Mouse (Mus musculus) heart, embryonic 13.5 days (tissue): ENCODE measurements around the gene Fzd10. TPM values are rescaled to one million over a fixed set of nuclear protein-coding genes. Genes with fewer than 3 reads are reported as not detected.

Source experiments
- ATAC-seq: fragments of 200-750 bp; cut with Nextera tagmentation; 2 replicates; pipeline ENCODE4 v1.8.0; 2017; ENCODE audit warnings: moderate TSS enrichment; ENCODE audit not compliant: insufficient number of reproducible peaks, low FRiP score, low TSS enrichment; ENCODE audit errors: extremely low read depth
- H3K27ac ChIP-seq: fragments of 300-500 bp; sonication (generic); replicated peaks from 2 replicates; pipeline ENCODE4 v1.5.1; 2015; ENCODE audit warnings: moderate library complexity, mild to moderate bottlenecking, inconsistent platforms
- H3K27me3 ChIP-seq: fragments of 300-500 bp; sonication (generic); replicated peaks from 2 replicates; pipeline ENCODE4 v1.6.1; 2015; ENCODE audit warnings: mild to moderate bottlenecking, inconsistent platforms
- H3K36me3 ChIP-seq: fragments of 300-500 bp; sonication (generic); 2 replicates; pipeline ENCODE4 v1.6.1; 2015; ENCODE audit warnings: mild to moderate bottlenecking, inconsistent platforms
- H3K4me1 ChIP-seq: fragments of 300-500 bp; sonication (generic); 2 replicates; pipeline ENCODE4 v1.6.1; 2015; ENCODE audit warnings: inconsistent platforms
- H3K4me2 ChIP-seq: fragments of 300-500 bp; sonication (generic); 2 replicates; pipeline ENCODE4 v1.6.1; 2015; ENCODE audit warnings: inconsistent platforms, mild to moderate bottlenecking, moderate library complexity
- H3K4me3 ChIP-seq: fragments of 300-500 bp; sonication (generic); 2 replicates; pipeline ENCODE4 v1.5.1; 2015; ENCODE audit warnings: moderate library complexity, mild to moderate bottlenecking, inconsistent platforms
- H3K9ac ChIP-seq: fragments of 300-500 bp; sonication (generic); 2 replicates; pipeline ENCODE4 v1.6.1; 2015; ENCODE audit warnings: inconsistent platforms, mild to moderate bottlenecking, moderate library complexity
- H3K9me3 ChIP-seq: fragments of 300-500 bp; sonication (generic); 2 replicates; pipeline ENCODE4 v1.6.1; 2016; ENCODE audit warnings: inconsistent platforms
- WGBS: fragments of 180-500 bp; shearing (Covaris S2); methylation state at CpG from one replicate; pipeline ENCODE4 v1.1.7; 2015; ENCODE audit warnings: mixed read lengths; 5-methylcytosine and 5-hydroxymethylcytosine counted together
- polyA plus RNA-seq: library from polyadenylated mRNA; unstranded; fragments of >200 nt; fragmentation: Nextera tagmentation; extraction: Ambion mirVana; gene quantifications from 2 replicates; pipeline ENCODE4 v1.2.1, GENCODE M21; 2015

Fzd10 gene
- polyA plus RNA-seq, 1 experiment from 2014 or later, result 0.39 TPM

- peak overlapping the region; percentile 78 for H3K9ac ChIP-seq
- H3K27ac ChIP-seq, result no peak overlapping the region
- no peak for ATAC-seq
- H3K27me3 ChIP-seq, result peaks cover 99% of the 10 kb centered on the region
- H3K4me3 ChIP-seq, result peak overlapping the region; percentile 73
- no peaks in the 10 kb centered on the region for H3K36me3 ChIP-seq
- under 1% methylated on average over 78 of the region's 87 CpGs for WGBS
- H3K4me2 ChIP-seq, result peak overlapping the region; percentile 94
- H3K4me1 ChIP-seq, result peaks cover 38% of the 10 kb centered on the region
- no peaks in the 10 kb centered on the region for H3K9me3 ChIP-seq
Measured at GRCm38 (mm10) chr5:128601036-128602019, 684 bp downstream of the Fzd10 start.

DNA sequence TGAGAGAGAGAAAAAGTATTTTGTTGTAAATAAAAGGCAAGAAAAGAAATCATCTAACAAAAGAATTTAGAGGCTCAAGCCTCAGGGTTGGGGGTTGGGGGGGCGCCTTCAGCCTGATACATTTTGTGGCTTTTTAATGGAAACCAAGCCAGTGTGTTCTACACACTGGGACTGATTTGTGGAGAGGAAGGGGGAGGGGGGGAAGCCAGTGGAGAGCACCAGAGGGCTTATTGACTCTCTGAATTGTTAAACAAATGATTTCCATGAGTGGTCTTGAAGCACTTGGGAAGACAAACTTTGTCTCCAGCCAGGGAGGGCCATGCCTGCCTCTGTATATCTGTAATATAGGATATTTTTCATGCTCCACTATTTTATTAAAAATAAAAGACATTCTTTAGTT lies 3.0 kb downstream of the Fzd10 start:
- Histone ChIP-seq H3K27ac (no peak overlapping the region), H3K9ac (no peak overlapping the region), H3K4me2 (no peak overlapping the region), H3K36me3 (no peaks in the 10 kb centered on the region), H3K4me3 (no peak overlapping the region), H3K9me3 (no peaks in the 10 kb centered on the region), H3K4me1 (peaks cover 31% of the 10 kb centered on the region), H3K27me3 (peaks cover 99% of the 10 kb centered on the region)
- ATAC-seq, result no peak
- 65% methylated on average over 1 of the region's 1 CpGs for WGBS

DNA sequence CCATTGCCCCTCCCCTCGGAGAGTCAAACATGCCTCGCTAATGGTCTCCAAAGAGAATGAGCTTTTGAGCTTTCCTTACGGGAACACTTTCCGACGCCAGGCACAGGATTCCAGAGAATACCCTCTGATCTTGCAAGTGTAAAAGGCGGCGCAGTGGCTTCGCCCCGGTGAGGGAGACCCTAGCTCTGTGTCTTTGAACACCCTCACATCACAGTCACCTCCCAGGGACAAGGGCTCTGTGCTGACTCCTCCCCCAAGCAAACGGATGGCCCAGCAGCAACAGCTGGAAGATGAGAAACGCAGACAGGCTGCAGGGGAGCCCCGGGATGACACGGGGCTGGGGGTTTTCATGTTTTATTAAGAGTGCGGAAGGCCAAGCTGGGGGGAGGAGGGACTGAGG lies 6.0 kb downstream of the Fzd10 start:
- no peak overlapping the region for H3K9ac ChIP-seq
- no peak overlapping the region for H3K27ac ChIP-seq
- peak overlapping the region; percentile 25 for H3K4me2 ChIP-seq
- 7% methylated on average over 14 of the region's 14 CpGs for WGBS
- ATAC-seq, result no peak
- no peak overlapping the region for H3K4me3 ChIP-seq
- H3K9me3 ChIP-seq, result no peaks in the 10 kb centered on the region
- no peaks in the 10 kb centered on the region for H3K36me3 ChIP-seq
- peaks cover 8% of the 10 kb centered on the region for H3K4me1 ChIP-seq
- H3K27me3 ChIP-seq, result peaks cover 78% of the 10 kb centered on the region

DNA sequence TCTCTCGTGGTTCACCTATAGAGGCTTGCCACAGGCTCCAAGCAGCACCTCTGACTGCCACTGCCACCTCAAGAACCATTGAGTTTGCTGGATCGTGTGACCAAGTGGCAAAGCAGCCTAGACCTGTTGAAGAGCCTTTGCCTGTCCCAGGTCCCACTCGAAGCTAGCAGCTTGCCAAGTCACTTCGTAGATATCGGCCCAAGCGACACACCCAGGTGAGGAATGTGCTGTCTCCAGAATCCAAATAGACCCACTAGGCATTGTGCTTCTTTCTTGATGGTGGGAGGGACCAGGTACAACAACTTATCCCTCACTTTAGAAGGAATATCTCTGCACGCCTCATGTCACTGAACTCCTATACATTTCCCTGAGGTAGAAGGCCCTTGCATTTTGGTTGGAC lies 8.4 kb downstream of the Fzd10 start:
- no peak overlapping the region for H3K4me2 ChIP-seq
- H3K27me3 ChIP-seq, result peaks cover 53% of the 10 kb centered on the region
- no peaks in the 10 kb centered on the region for H3K9me3 ChIP-seq
- H3K9ac ChIP-seq, result no peak overlapping the region
- peaks cover 5% of the 10 kb centered on the region; the same call in 1 of the 2 replicates for H3K4me1 ChIP-seq
- no peak overlapping the region for H3K27ac ChIP-seq
- no peak overlapping the region for H3K4me3 ChIP-seq
- no peaks in the 10 kb centered on the region for H3K36me3 ChIP-seq
- ATAC-seq, result no peak
- 70% methylated on average over 7 of the region's 7 CpGs for WGBS

DNA sequence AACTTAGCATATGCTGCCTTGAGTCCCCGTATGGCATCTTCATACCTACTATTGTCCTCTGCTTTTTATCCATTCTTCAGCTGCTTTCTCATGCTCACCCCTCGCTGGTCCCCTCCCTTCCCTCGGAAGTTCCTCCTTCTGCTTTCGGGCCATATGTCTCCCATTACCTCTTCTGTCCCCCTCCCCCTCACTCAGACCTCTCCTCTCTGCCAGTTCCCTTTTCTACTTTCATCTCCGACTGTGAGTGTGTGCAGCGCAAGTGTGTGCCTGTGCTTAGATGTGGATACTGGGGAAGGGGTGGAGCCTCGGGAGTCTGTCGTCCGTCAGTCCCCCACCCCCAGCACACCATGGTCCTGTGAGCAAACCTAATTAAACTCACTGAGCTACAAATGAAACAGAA lies 17.0 kb downstream of the Fzd10 start:
- Histone ChIP-seq H3K4me2 (peak overlapping the region; percentile 39; the same call in 1 of the 2 replicates), H3K4me3 (peak overlapping the region; percentile 14; the same call in 1 of the 2 replicates)
- no peak for ATAC-seq

GRCm38 (mm10) chr5:128619987-128620386 lies 19.3 kb downstream of the Fzd10 start:
- ATAC-seq, result no peak
- H3K9me3 ChIP-seq, result no peaks in the 10 kb centered on the region
- 0 out of 2 replicates have a peak, but pooled peaks cover 3% of the 10 kb centered on the region for H3K4me1 ChIP-seq
- H3K27ac ChIP-seq, result no peak overlapping the region
- H3K36me3 ChIP-seq, result no peaks in the 10 kb centered on the region
- H3K9ac ChIP-seq, result no peak overlapping the region
- no peak overlapping the region for H3K4me3 ChIP-seq
- 46% methylated on average over 8 of the region's 8 CpGs for WGBS
- H3K27me3 ChIP-seq, result peaks cover 45% of the 10 kb centered on the region
- H3K4me2 ChIP-seq, result no peak overlapping the region

More for the DNA sequence above, 17.0 kb downstream of the Fzd10 start:
- H3K36me3 ChIP-seq, result no peaks in the 10 kb centered on the region
- H3K27ac ChIP-seq, result no peak overlapping the region
- 0 out of 2 replicates have a peak, but pooled peaks cover 3% of the 10 kb centered on the region for H3K4me1 ChIP-seq
- peaks cover 45% of the 10 kb centered on the region for H3K27me3 ChIP-seq
- no peak overlapping the region for H3K9ac ChIP-seq
- WGBS, result 8% methylated on average over 9 of the region's 9 CpGs
- H3K9me3 ChIP-seq, result no peaks in the 10 kb centered on the region

DNA sequence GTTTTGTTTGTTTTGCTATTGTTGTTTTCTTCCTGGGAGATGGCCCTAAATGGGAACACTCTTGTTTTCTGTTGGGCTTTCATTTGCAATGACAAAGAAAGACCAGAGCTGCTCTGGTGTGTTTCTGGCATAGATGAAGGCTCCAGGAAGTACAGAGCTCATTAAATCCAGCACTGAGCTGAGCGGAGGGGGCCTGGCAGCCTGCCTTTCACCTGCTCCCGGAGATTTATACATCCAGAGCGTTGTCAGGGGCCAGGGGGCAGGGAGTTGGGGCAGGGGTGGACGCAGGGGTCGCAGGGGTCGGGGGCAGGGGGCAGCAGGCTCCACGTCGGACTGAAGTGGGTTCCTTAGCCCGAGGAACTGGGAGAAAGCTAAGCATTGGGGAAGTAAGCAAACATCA lies 19.8 kb downstream of the Fzd10 start:
- Histone ChIP-seq H3K4me2 (no peak overlapping the region), H3K27ac (no peak overlapping the region), H3K4me3 (no peak overlapping the region), H3K9ac (no peak overlapping the region), H3K27me3 (peaks cover 45% of the 10 kb centered on the region), H3K36me3 (no peaks in the 10 kb centered on the region), H3K4me1 (0 out of 2 replicates have a peak, but pooled peaks cover 3% of the 10 kb centered on the region), H3K9me3 (no peaks in the 10 kb centered on the region)
- WGBS, result 23% methylated on average over 9 of the region's 9 CpGs
- ATAC-seq, result no peak

- no peak for ATAC-seq
- no peak overlapping the region for H3K4me2 ChIP-seq
Measured at GRCm38 (mm10) chr5:128627763-128628162, 27.1 kb downstream of the Fzd10 start.

DNA sequence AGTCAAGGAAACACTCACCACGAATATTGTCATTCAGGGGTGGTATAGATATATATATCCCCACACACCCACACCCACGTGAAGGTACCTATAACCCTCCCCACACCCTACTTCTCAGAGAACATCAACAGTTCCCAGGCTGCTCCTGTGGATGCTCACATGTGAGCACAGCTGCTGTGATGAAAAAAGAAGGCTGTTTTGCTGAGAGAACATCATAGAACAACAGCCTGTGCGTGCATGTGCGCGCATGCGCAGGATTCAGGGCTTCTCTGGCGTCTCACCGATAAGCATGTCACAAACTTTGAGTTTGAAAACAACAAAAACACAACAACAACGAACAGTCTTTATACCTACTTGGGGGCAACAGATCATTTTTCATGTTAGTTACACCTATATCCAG lies 36.0 kb downstream of the Fzd10 start:
- H3K27me3 ChIP-seq, result no peaks in the 10 kb centered on the region
- H3K4me1 ChIP-seq, result no peaks in the 10 kb centered on the region
- no peak overlapping the region for H3K4me2 ChIP-seq
- H3K9me3 ChIP-seq, result no peaks in the 10 kb centered on the region
- WGBS, result 89% methylated on average over 9 of the region's 9 CpGs
- no peak overlapping the region for H3K9ac ChIP-seq
- H3K27ac ChIP-seq, result no peak overlapping the region
- no peak for ATAC-seq
- no peaks in the 10 kb centered on the region for H3K36me3 ChIP-seq
- H3K4me3 ChIP-seq, result no peak overlapping the region

More at GRCm38 (mm10) chr5:128627763-128628162, 27.1 kb downstream of the Fzd10 start:
- Histone ChIP-seq H3K9ac (no peak overlapping the region), H3K4me1 (no peaks in the 10 kb centered on the region), H3K9me3 (no peaks in the 10 kb centered on the region), H3K36me3 (no peaks in the 10 kb centered on the region), H3K4me3 (no peak overlapping the region), H3K27ac (no peak overlapping the region), H3K27me3 (no peaks in the 10 kb centered on the region)
- 54% methylated on average over 5 of the region's 5 CpGs for WGBS

GRCm38 (mm10) chr5:128637071-128638015 lies 36.7 kb downstream of the Fzd10 start:
- Histone ChIP-seq H3K9me3 (no peaks in the 10 kb centered on the region), H3K4me3 (no peak overlapping the region), H3K9ac (no peak overlapping the region), H3K4me1 (no peaks in the 10 kb centered on the region), H3K27me3 (no peaks in the 10 kb centered on the region), H3K36me3 (no peaks in the 10 kb centered on the region), H3K4me2 (no peak overlapping the region), H3K27ac (no peak overlapping the region)
- ATAC-seq, result no peak
- 87% methylated on average over 26 of the region's 26 CpGs for whole genome bisulfite sequencing

DNA sequence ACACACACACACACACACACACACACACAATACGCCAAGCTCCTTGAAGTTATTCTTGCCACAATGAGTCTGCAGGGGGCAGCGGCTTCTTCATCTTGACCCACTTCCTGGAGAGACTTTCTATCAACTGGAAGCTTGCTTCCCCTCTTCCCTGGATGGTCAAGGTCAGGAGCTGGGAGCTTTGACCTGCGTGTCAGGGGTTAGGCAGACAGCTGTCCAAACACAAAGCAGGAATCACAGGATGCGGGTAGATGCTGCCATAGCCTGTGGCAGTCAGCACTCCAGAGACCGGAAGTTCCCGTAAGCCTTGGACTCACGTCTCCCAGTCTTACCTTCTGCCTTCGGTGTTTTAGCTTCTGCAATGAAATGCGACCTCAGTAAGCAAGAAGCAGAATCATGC lies 38.1 kb downstream of the Fzd10 start:
- H3K4me3 ChIP-seq, result no peak overlapping the region
- no peak for ATAC-seq
- 54% methylated on average over 9 of the region's 9 CpGs for WGBS
- H3K27ac ChIP-seq, result no peak overlapping the region
- no peaks in the 10 kb centered on the region for H3K4me1 ChIP-seq
- H3K27me3 ChIP-seq, result no peaks in the 10 kb centered on the region; the same call in 1 of the 2 replicates
- H3K36me3 ChIP-seq, result no peaks in the 10 kb centered on the region
- H3K9me3 ChIP-seq, result no peaks in the 10 kb centered on the region
- no peak overlapping the region for H3K4me2 ChIP-seq
- H3K9ac ChIP-seq, result no peak overlapping the region
